Mouse (Mus musculus): ENCODE results near the gene F12. TPM values are rescaled to one million over a fixed set of nuclear protein-coding genes. Genes with fewer than 3 reads are reported as not detected.

The F12 gene
- polyA plus RNA-seq (2015; fragmentation: Nextera tagmentation; extraction: Ambion mirVana) = not detected in 2 replicates

DNA sequence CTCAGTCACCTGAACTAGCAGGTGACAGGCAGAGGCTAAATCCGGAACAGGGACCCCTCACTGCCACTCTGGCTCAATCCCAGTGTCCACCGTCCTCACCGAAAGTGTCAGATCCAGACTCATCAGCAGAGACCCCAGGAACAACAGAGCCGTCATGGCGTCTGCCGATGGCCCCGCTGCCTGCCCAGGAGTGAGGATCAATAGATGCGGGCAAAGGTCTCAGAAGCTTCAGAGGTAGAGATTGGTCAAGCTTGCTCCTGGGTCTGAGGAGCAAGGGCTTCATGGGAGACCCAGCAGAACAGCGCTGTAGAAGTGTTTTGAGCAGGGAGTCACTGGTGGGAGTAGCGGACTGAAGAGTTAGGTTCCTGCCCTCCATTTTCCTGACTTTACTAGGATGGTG is at the start of gene F12:
TSS of gene F12 (minus strand) at position 181 of the 400 bp plus-strand sequence.
- Histone ChIP-seq H3K36me3 (ENCODE audit: poor library complexity, severe bottlenecking) (no peaks in the 10 kb centered on the region), H3K9me3 (replicated peaks) (no peaks in the 10 kb centered on the region), H3K27me3 (peaks cover 11% of the 10 kb centered on the region), H3K4me1 (peaks cover under 1% of the 10 kb centered on the region; the same call in 1 of the 2 replicates), H3K9ac (no peak within 1 kb of the TSS), H3K27ac (no peak within 1 kb of the TSS), H3K4me2 (no peak within 1 kb of the TSS), H3K4me3 (no peak within 1 kb of the TSS)
- no peak for ATAC-seq
- 89% methylated on average over 10 of the region's 10 CpGs for WGBS

DNA sequence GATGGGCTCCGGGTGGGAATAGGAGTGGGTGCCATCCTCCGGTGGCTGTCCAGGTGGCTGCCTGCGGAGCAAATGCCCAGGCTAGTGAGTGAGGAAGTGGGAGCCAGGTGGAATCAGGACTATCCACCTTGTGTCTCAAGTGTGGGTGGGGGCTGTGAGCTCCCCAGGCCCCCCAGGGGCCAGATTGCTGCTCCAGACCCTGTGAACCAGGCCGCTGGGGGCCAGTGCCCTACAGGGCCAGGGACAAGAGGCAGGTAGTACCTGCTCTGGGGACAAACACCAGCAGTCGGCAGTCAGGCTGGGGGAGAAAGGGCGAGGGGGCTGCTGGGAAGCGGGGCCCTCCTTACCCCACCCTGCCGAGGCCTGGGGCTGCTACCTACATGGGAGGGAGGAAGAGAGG is 49.7 kb upstream of the F12 start:
- Histone ChIP-seq H3K4me1 (peaks cover 51% of the 10 kb centered on the region), H3K9me3 (replicated peaks) (no peaks in the 10 kb centered on the region), H3K36me3 (ENCODE audit: poor library complexity, severe bottlenecking) (peaks cover 83% of the 10 kb centered on the region), H3K9ac (no peak overlapping the region), H3K4me3 (no peak overlapping the region), H3K27me3 (no peaks in the 10 kb centered on the region), H3K4me2 (no peak overlapping the region), H3K27ac (peak overlapping the region; percentile 52)
- ATAC-seq = no peak
- 96% methylated on average over 7 of the region's 8 CpGs for WGBS

DNA sequence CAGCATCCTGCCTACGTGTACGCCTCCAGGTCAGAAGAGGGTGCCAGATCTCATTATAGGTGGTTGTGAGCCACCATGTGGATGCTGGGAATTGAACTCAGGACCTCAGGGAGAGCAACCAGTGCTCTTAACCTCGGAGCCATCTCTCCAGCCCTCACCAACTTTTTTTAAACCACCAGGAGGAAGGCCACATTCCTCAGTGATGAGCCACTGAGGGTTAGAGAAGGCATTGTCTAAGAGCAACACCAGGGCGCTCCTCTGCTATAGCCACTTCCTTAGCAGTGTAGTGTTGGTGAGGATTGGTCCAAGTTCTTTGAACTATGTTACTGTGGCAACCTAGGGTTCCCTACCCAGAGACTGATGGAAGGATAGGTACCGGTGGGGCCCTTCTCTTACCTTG is 49.2 kb upstream of the F12 start:
- Histone ChIP-seq H3K9ac (no peak overlapping the region), H3K4me2 (no peak overlapping the region), H3K4me3 (no peak overlapping the region), H3K4me1 (peaks cover 56% of the 10 kb centered on the region), H3K36me3 (ENCODE audit: poor library complexity, severe bottlenecking) (peaks cover 78% of the 10 kb centered on the region), H3K27me3 (no peaks in the 10 kb centered on the region), H3K9me3 (replicated peaks) (no peaks in the 10 kb centered on the region), H3K27ac (peak overlapping the region; percentile 82)
- WGBS = 92% methylated on average over 5 of the region's 5 CpGs
- ATAC-seq = no peak

DNA sequence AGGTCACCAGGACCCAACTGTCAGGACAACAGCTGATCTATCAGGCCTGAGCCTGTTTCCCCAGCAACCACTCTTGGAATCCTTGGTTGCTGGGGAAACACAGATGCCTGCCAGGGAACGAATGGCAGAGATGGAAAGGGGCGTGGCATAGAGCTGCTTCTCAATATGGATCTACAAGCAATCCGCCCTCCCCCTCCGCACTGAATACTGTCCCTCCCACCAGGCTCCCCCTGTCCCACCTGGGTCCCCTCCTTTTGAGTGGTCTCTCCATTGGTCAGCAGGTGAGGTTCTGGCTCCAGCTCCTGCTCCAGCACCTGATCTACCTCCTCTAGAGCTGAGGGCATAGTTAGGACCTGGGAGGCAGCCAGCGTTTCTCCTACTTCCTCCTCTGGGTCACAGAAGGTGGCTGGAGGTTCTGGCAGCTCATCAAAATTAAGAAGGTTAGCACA is 48.1 kb upstream of the F12 start:
- peak; percentile 32 for ATAC-seq
- peaks cover 67% of the 10 kb centered on the region for H3K36me3 ChIP-seq (ENCODE audit: poor library complexity, severe bottlenecking)
- H3K27ac ChIP-seq = peak overlapping the region; percentile 82
- H3K4me1 ChIP-seq = peaks cover 67% of the 10 kb centered on the region
- WGBS = 16% methylated on average over 5 of the region's 5 CpGs
- H3K9ac ChIP-seq = peak overlapping the region; percentile 39; the same call in 1 of the 2 replicates
- H3K27me3 ChIP-seq = no peaks in the 10 kb centered on the region
- H3K4me3 ChIP-seq = no peak overlapping the region
- H3K4me2 ChIP-seq = peak overlapping the region; percentile 98
- H3K9me3 ChIP-seq (replicated peaks) = no peaks in the 10 kb centered on the region

DNA sequence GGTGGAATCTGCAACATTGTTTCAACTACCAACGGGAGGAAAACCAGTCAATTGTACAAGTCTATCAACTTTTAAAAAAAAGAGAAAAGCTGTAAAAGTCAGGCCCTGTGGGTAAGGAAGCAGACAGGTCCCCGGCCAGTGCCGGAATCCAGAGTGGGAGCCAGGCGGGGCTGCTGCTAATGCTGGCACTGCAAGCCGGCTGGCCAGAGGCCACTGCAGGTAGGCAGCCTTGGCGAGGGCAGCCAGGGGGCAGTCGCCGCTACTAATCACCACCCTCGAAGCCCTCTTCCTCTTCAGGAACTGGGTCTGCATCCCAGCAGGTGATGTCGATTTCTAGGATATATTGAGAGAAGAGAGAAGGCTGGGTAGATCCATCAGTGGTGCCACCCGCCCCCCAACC is 47.4 kb upstream of the F12 start:
- Histone ChIP-seq H3K4me3 (no peak overlapping the region), H3K27ac (0 out of 2 replicates have a peak overlapping the region, but pooled peaks have one; percentile 48), H3K4me2 (peak overlapping the region; percentile 98), H3K36me3 (ENCODE audit: poor library complexity, severe bottlenecking) (peaks cover 60% of the 10 kb centered on the region), H3K9me3 (replicated peaks) (no peaks in the 10 kb centered on the region), H3K9ac (peak overlapping the region; percentile 85; the same call in 1 of the 2 replicates), H3K27me3 (no peaks in the 10 kb centered on the region), H3K4me1 (peaks cover 74% of the 10 kb centered on the region)
- 56% methylated on average over 11 of the region's 11 CpGs for WGBS
- ATAC-seq = no peak

DNA sequence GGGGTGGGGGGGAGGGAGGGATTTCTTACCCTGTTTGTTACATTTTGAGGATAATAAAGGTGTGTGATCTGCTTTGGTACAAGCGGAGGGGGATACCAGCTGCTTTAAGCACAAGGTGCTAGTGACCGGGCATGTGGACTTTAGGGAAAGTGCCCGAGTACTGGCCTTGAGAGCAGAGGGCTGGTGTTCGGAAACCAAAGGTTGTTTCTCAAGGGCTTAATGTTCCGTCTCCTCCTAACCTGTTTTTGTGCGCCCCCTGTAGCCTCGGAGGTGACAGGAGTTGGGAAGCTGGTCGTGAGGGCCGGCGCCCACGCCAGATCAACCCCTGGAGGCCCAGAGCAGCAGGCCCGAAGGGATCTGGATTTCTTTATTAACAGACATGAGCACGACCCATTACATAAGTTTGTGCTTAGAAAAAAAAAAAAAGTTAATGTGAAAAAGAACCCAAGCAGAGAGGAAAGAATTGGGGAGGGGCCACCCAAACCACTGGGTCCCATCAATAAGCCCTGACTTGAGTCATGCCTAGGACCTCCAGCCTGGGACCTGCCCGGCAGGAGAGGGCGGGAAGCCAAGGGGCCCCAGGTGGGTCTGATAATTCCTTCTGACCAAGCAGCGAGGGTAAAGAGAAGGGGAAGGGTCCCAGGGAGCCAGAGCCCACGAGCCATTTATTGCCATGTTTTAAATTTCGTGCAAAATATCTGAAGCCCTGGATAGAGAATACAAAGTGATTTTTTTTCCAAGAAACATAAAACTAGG is 46.7 kb upstream of the F12 start:
- Histone ChIP-seq H3K4me3 (peak overlapping the region; percentile 51), H3K9me3 (replicated peaks) (no peaks in the 10 kb centered on the region), H3K4me1 (peaks cover 81% of the 10 kb centered on the region), H3K27ac (peak overlapping the region; percentile 90), H3K9ac (peak overlapping the region; percentile 85), H3K27me3 (no peaks in the 10 kb centered on the region), H3K36me3 (ENCODE audit: poor library complexity, severe bottlenecking) (peaks cover 53% of the 10 kb centered on the region), H3K4me2 (peak overlapping the region; percentile 98)
- no peak for ATAC-seq
- 22% methylated on average over 18 of the region's 18 CpGs for WGBS

DNA sequence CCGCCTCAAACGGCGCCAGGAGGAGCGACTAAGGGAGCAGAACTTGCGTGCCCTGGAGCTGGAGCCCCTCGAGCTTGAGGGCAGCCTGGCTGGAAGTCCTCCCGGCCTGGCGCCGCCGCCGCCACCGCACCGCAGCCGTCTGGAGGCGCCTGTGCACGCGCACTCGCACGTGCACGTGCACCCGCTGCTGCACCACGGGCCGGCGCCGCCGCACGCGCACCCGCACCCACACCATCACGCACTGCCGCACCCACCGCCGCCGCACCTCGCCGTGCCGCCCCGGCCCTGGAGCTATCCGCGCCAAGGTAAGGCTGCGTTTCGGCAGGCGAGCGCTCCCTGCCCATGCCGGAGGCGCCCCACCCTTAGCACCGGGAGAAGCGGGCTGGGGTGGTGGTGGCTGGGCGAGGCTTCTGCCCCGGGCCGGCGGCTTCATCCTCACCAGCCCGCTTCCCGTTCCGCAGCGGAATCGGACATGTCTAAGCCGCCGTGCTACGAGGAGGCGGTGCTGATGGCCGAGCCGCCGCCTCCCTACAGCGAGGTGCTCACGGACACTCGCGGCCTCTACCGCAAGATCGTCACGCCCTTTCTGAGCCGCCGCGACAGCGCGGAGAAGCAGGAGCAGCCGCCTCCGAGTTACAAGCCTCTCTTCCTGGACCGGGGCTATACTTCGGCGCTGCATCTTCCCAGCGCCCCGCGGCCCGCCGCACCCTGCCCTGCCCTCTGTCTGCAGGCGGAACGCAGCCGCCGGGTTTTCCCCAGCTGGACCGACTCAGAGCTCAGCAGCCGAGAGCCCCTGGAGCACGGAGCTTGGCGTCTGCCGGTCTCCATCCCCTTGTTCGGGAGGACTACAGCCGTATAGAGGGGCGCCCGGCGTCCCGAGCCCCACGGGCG is 45.8 kb upstream of the F12 start:
- 1% methylated on average over 100 of the region's 103 CpGs for WGBS
- peak overlapping the region; percentile 51 for H3K4me3 ChIP-seq
- peaks cover 85% of the 10 kb centered on the region for H3K4me1 ChIP-seq
- H3K4me2 ChIP-seq = peak overlapping the region; percentile 98
- H3K9me3 ChIP-seq (replicated peaks) = no peaks in the 10 kb centered on the region
- peak overlapping the region; percentile 90 for H3K27ac ChIP-seq
- peak overlapping the region; percentile 85 for H3K9ac ChIP-seq
- H3K36me3 ChIP-seq (ENCODE audit: poor library complexity, severe bottlenecking) = peaks cover 45% of the 10 kb centered on the region
- no peaks in the 10 kb centered on the region for H3K27me3 ChIP-seq
- peak; percentile 48 for ATAC-seq

DNA sequence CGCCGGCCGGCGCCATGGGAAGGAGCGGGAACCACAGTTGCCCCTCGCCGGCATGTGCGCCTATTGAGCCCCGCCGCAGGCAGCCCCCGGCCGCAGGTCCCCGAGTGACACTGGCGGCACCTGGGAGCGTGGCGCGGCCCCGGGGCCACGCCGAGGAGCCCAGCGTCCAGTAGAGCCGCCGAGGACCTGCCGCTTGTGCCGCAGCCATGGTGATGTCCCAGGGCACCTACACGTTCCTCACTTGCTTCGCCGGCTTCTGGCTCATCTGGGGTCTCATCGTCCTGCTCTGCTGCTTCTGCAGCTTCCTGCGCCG is 45.2 kb upstream of the F12 start:
- 0% methylated on average over 26 of the region's 31 CpGs for WGBS

GRCm38 (mm10) chr13:55471156-55471818 is 44.7 kb upstream of the F12 start:
- H3K4me1 ChIP-seq = peaks cover 93% of the 10 kb centered on the region
- peak overlapping the region; percentile 51 for H3K4me3 ChIP-seq
- H3K27me3 ChIP-seq = no peaks in the 10 kb centered on the region
- WGBS = under 1% methylated on average over 54 of the region's 54 CpGs
- H3K9ac ChIP-seq = peak overlapping the region; percentile 85
- H3K9me3 ChIP-seq (replicated peaks) = no peaks in the 10 kb centered on the region
- H3K4me2 ChIP-seq = peak overlapping the region; percentile 98
- peaks cover 34% of the 10 kb centered on the region for H3K36me3 ChIP-seq (ENCODE audit: poor library complexity, severe bottlenecking)
- peak; percentile 62 for ATAC-seq
- H3K27ac ChIP-seq = peak overlapping the region; percentile 90

More for the DNA sequence above, 45.2 kb upstream of the F12 start:
- peak overlapping the region; percentile 98 for H3K4me2 ChIP-seq
- ATAC-seq = peak; percentile 23
- peak overlapping the region; percentile 51 for H3K4me3 ChIP-seq
- H3K27me3 ChIP-seq = no peaks in the 10 kb centered on the region
- no peaks in the 10 kb centered on the region for H3K9me3 ChIP-seq (replicated peaks)
- H3K27ac ChIP-seq = peak overlapping the region; percentile 90
- H3K36me3 ChIP-seq (ENCODE audit: poor library complexity, severe bottlenecking) = peaks cover 39% of the 10 kb centered on the region
- peak overlapping the region; percentile 85 for H3K9ac ChIP-seq
- H3K4me1 ChIP-seq = peaks cover 91% of the 10 kb centered on the region

GRCm38 (mm10) chr13:55470372-55470771 is 43.8 kb upstream of the F12 start:
- peaks cover 93% of the 10 kb centered on the region for H3K4me1 ChIP-seq
- peak overlapping the region; percentile 85; the same call in 1 of the 2 replicates for H3K9ac ChIP-seq
- H3K4me2 ChIP-seq = peak overlapping the region; percentile 98
- H3K4me3 ChIP-seq = 0 out of 2 replicates have a peak overlapping the region, but pooled peaks have one; percentile 6
- H3K27ac ChIP-seq = peak overlapping the region; percentile 90
- WGBS = 20% methylated on average over 9 of the region's 9 CpGs
- H3K36me3 ChIP-seq (ENCODE audit: poor library complexity, severe bottlenecking) = peaks cover 25% of the 10 kb centered on the region
- H3K9me3 ChIP-seq (replicated peaks) = no peaks in the 10 kb centered on the region
- peak; percentile 27 for ATAC-seq
- H3K27me3 ChIP-seq = no peaks in the 10 kb centered on the region

DNA sequence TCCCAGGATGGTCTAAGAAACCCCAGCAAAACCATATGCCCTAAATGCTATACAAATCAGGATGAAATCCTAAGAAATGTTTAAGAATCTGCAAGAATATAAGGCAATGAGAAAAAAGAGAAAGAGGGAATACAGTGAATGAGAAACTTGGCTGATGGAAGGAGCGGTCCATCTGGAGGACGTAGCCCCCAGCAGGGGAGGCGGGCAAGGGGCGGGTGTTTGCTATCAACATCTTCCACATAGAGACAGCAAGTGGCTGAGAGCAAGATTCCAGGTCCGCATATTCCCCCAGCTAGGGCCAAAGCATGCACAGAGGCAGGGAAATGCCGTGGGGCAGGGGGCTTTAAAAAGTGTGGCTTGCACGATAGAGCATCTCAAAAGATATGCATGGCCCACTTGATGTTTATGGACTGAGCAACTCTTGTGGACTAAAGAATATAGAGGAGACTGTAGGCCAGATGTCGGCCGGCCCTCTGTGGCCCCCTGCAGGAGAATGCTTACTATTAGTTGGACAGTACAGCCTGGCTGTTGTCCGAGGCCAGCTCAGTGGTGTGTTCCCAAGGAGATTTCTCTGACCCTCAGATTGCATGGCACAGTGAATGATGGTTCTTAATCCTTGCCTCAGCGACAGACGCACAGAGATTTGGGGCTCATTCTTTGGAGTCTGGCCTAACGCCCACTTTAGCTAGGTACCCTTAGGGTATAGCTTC is 42.4 kb upstream of the F12 start:
- no peak overlapping the region for H3K4me3 ChIP-seq
- no peaks in the 10 kb centered on the region for H3K27me3 ChIP-seq
- no peaks in the 10 kb centered on the region for H3K9me3 ChIP-seq (replicated peaks)
- H3K4me1 ChIP-seq = peaks cover 88% of the 10 kb centered on the region
- H3K9ac ChIP-seq = peak overlapping the region; percentile 26; the same call in 1 of the 2 replicates
- H3K4me2 ChIP-seq = 0 out of 2 replicates have a peak overlapping the region, but pooled peaks have one; percentile 7
- peaks cover 11% of the 10 kb centered on the region for H3K36me3 ChIP-seq (ENCODE audit: poor library complexity, severe bottlenecking)
- H3K27ac ChIP-seq = peak overlapping the region; percentile 90
- no peak for ATAC-seq
- WGBS = 27% methylated on average over 13 of the region's 13 CpGs
